Mouse (Mus musculus): ENCODE data around the gene Dnm3. TPM values are rescaled to one million over a fixed set of nuclear protein-coding genes. Genes with fewer than 3 reads are reported as not detected.

Gene Dnm3
- total RNA-seq, 2 experiments from 2014 or later = 7.5 to 10.3 TPM

GRCm38 (mm10) chr1:162162249-162162648 is 315.6 kb downstream of the Dnm3 start:
- no peak for DNase-seq

- DNase-seq = no peak
Measured at GRCm38 (mm10) chr1:162160718-162161117, 317.1 kb downstream of the Dnm3 start.

- no peak for DNase-seq
Measured at GRCm38 (mm10) chr1:162158486-162158885, 319.3 kb downstream of the Dnm3 start.

GRCm38 (mm10) chr1:162157659-162158058 is 320.2 kb downstream of the Dnm3 start:
- DNase-seq = no peak

GRCm38 (mm10) chr1:162156873-162157272 is 321.0 kb downstream of the Dnm3 start:
- no peak for DNase-seq

GRCm38 (mm10) chr1:162155546-162155945 is 322.3 kb downstream of the Dnm3 start:
- no peak for DNase-seq

GRCm38 (mm10) chr1:162153118-162153517 is 324.7 kb downstream of the Dnm3 start:
- no peak for DNase-seq

- no peak for DNase-seq
Measured at GRCm38 (mm10) chr1:162149730-162150129, 328.1 kb downstream of the Dnm3 start.

GRCm38 (mm10) chr1:162147554-162147953 is 330.3 kb downstream of the Dnm3 start:
- no peak for DNase-seq

GRCm38 (mm10) chr1:162145748-162146147 is 332.1 kb downstream of the Dnm3 start:
- DNase-seq = no peak

- no peak for DNase-seq
Measured at GRCm38 (mm10) chr1:162144992-162145391, 332.8 kb downstream of the Dnm3 start.

- no peak for DNase-seq
Measured at GRCm38 (mm10) chr1:162143974-162144912, 333.6 kb downstream of the Dnm3 start.

GRCm38 (mm10) chr1:162142285-162142684 is 335.5 kb downstream of the Dnm3 start:
- no peak for DNase-seq

- no peak for DNase-seq
Measured at GRCm38 (mm10) chr1:162136328-162136727, 341.5 kb downstream of the Dnm3 start.

GRCm38 (mm10) chr1:162135451-162136213 is 342.2 kb downstream of the Dnm3 start:
- DNase-seq = no peak

GRCm38 (mm10) chr1:162134651-162135066 is 343.2 kb downstream of the Dnm3 start:
- DNase-seq = no peak

GRCm38 (mm10) chr1:162132908-162133641 is 344.8 kb downstream of the Dnm3 start:
- no peak for DNase-seq

GRCm38 (mm10) chr1:162126856-162127792 is 350.7 kb downstream of the Dnm3 start:
- DNase-seq = no peak

- DNase-seq = no peak
Measured at GRCm38 (mm10) chr1:162124396-162124795, 353.4 kb downstream of the Dnm3 start.

- no peak for DNase-seq
Measured at GRCm38 (mm10) chr1:162121441-162122200, 356.2 kb downstream of the Dnm3 start.

GRCm38 (mm10) chr1:162109437-162109813 is 368.4 kb downstream of the Dnm3 start:
- DNase-seq = no peak
